13 mouse cellular contexts compared by ENCODE assay signal in the genomic region with DNA sequence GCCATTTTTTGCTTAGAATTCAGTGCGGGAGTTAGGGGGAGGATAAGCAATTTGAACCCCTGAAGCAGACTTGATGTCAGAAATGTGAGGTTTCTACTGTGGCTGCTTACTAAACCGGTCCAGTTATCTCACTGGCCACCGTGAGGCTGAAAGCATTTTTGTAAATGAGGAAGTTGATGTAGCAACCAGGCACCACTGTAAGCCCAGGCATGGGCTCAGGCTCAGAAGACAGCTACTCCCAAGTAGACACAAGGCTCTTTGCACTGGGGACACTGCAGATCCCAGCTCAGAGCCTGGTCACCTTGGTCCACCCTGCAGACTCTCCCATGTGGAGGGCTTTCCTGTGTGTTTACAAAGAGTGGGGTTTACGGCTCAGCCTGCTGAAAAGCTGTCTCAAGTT.
DNase-seq lines count a peak whose midpoint lies in the region; ATAC-seq and TF ChIP-seq lines count a peak whose summit lies in the region.
"Had no signal": no experiment of that assay in that cellular context is flagged by ENCODE, and none has a peak within 500 bp of the region (broad histone marks: within the 10 kb centered on the region; RNA-seq: fewer than 3 reads in every experiment).

No protein-coding gene starts in this region.

- H3K27ac ChIP-seq in kidney, embryonic 16.5 days (ENCODE audit: low read length): 0 out of 2 replicates have a peak overlapping the region, but pooled peaks have one; percentile 1
- H3K27ac ChIP-seq in embryonic facial prominence, embryonic 10.5 days (replicated peaks): no peak overlapping the region
- H3K27ac ChIP-seq in forebrain, embryonic 15.5 days (replicated peaks): no peak overlapping the region
- no peak overlapping the region for H3K27ac ChIP-seq in layer of hippocampus, adult 2 months
- H3K27ac ChIP-seq: limb, embryonic 10.5 days had no signal

- H3K4me3 ChIP-seq in kidney, embryonic 16.5 days (ENCODE audit: low read length): no peak overlapping the region
- no peak overlapping the region for H3K4me3 ChIP-seq in embryonic facial prominence, embryonic 10.5 days
- no peak overlapping the region for H3K4me3 ChIP-seq in forebrain, embryonic 15.5 days
- H3K4me3 ChIP-seq in layer of hippocampus, adult 2 months: no peak overlapping the region
- H3K4me3 ChIP-seq: limb, embryonic 10.5 days had no signal

- H3K4me1 ChIP-seq in kidney, embryonic 16.5 days (ENCODE audit: insufficient read depth, low read length): peaks cover under 1% of the 10 kb centered on the region; the same call in 1 of the 2 replicates
- H3K4me1 ChIP-seq in embryonic facial prominence, embryonic 10.5 days: peaks cover 25% of the 10 kb centered on the region
- no peaks in the 10 kb centered on the region for H3K4me1 ChIP-seq in forebrain, embryonic 15.5 days

- no peaks in the 10 kb centered on the region for H3K36me3 ChIP-seq in kidney, embryonic 16.5 days (ENCODE audit: insufficient read depth, low read length)
- H3K36me3 ChIP-seq in embryonic facial prominence, embryonic 10.5 days (replicated peaks): 0 out of 2 replicates have a peak, but pooled peaks cover 3% of the 10 kb centered on the region
- no peaks in the 10 kb centered on the region for H3K36me3 ChIP-seq in forebrain, embryonic 15.5 days
- H3K36me3 ChIP-seq: limb, embryonic 10.5 days had no signal

- 44% methylated on average over 4 of the region's 4 CpGs for WGBS in kidney, embryonic 16.5 days
- WGBS in embryonic facial prominence, embryonic 10.5 days: 72% methylated on average over 4 of the region's 4 CpGs
- WGBS in forebrain, embryonic 15.5 days: 81% methylated on average over 4 of the region's 4 CpGs

- ATAC-seq in kidney, embryonic 16.5 days (ENCODE audit: low FRiP score, low TSS enrichment): no peak
- ATAC-seq in megakaryocyte-erythroid progenitor cell, adult 5-6 weeks (replicated peaks; ENCODE audit: low FRiP score, low TSS enrichment, poor library complexity, severe bottlenecking): 0 out of 2 replicates have a peak, but pooled peaks have one; percentile 31
- ATAC-seq in forebrain, embryonic 15.5 days (replicated peaks): no peak
- ATAC-seq: CD4-positive, CD25-positive, alpha-beta regulatory T cell, adult 4 months; inflammation-experienced regulatory T-cells, adult 6 months had no signal

- no peak for DNase-seq in kidney, postnatal 14 days
- DNase-seq in B cell, adult 2 months: peak; percentile 64 to 67
- peak; percentile 13 for DNase-seq in embryonic facial prominence, embryonic 10.5 days (ENCODE audit: low spot score)
- DNase-seq in ovary, postnatal 36 days (ENCODE audit: low spot score): no peak
- DNase-seq in layer of hippocampus, adult 2 months (ENCODE audit: low spot score in 2 of 2): no peak
- DNase-seq: cerebellum, postnatal 36 days; thymus, adult 18-20 months had no signal

- H3K9ac ChIP-seq in kidney, embryonic 16.5 days (replicated peaks; ENCODE audit: low read length): no peak overlapping the region
- no peak overlapping the region for H3K9ac ChIP-seq in forebrain, embryonic 15.5 days (replicated peaks)

- H3K4me2 ChIP-seq in kidney, embryonic 16.5 days (replicated peaks; ENCODE audit: low read depth, low read length): no peak overlapping the region
- H3K4me2 ChIP-seq in forebrain, embryonic 15.5 days (replicated peaks): no peak overlapping the region

- no peak for TF ChIP-seq CTCF in layer of hippocampus, adult 2 months (conservative IDR thresholded peaks at IDR 0.05)

- H3K27me3 ChIP-seq in kidney, embryonic 16.5 days (ENCODE audit: insufficient read depth, low read length): no peaks in the 10 kb centered on the region
- no peaks in the 10 kb centered on the region for H3K27me3 ChIP-seq in embryonic facial prominence, embryonic 10.5 days (replicated peaks; ENCODE audit: low read depth, poor library complexity, severe bottlenecking)
- no peaks in the 10 kb centered on the region for H3K27me3 ChIP-seq in forebrain, embryonic 15.5 days

- H3K9me3 ChIP-seq in kidney, embryonic 16.5 days (ENCODE audit: low read length): no peaks in the 10 kb centered on the region
- H3K9me3 ChIP-seq in embryonic facial prominence, embryonic 10.5 days: no peaks in the 10 kb centered on the region
- no peaks in the 10 kb centered on the region for H3K9me3 ChIP-seq in forebrain, embryonic 15.5 days
- H3K9me3 ChIP-seq: limb, embryonic 10.5 days had no signal

Comparison
In these comparisons a context has a peak if more than half of its experiments do, and no peak if none do; other contexts are left out.
1. DNase-seq: peak in B cell, adult 2 months (2 of 2) and embryonic facial prominence, embryonic 10.5 days (single experiment); none in kidney, postnatal 14 days (single experiment), ovary, postnatal 36 days (single experiment) and layer of hippocampus, adult 2 months (0 of 2).